Mouse (Mus musculus) myocyte (in vitro differentiated cells): ENCODE measurements around the gene Zhx3. TPM values are rescaled to one million over a fixed set of nuclear protein-coding genes. Genes with fewer than 3 reads are reported as not detected.

ENCODE experiments used
- H3K27me3 ChIP-seq: one replicate; pipeline ENCODE4 v1.6.1; 2011; ENCODE audit not compliant: control insufficient read depth, insufficient read depth, insufficient read length
- H3K36me3 ChIP-seq: one replicate; pipeline ENCODE4 v1.6.1; 2011; ENCODE audit not compliant: control insufficient read depth, insufficient read depth
- H3K4me2 ChIP-seq: one replicate; pipeline ENCODE4 v1.6.1; 2011; ENCODE audit warnings: low read depth, control low read depth
- H3K4me3 ChIP-seq: one replicate; pipeline ENCODE4 v1.5.1; 2011; ENCODE audit warnings: mild to moderate bottlenecking, control low read depth, moderate library complexity
- H3K79me2 ChIP-seq: one replicate; pipeline ENCODE4 v1.6.1; 2011; ENCODE audit not compliant: control insufficient read depth, insufficient read depth
- H3ac ChIP-seq: one replicate; pipeline ENCODE4 v1.6.1; 2011; ENCODE audit not compliant: control insufficient read depth, insufficient read length
- CEBPB ChIP-seq: IDR thresholded peaks from 2 replicates; pipeline ENCODE4 v1.6.1; 2011; ENCODE audit warnings: mild to moderate bottlenecking, moderate library complexity; ENCODE audit not compliant: poor library complexity, insufficient read depth, severe bottlenecking
- E2F4 ChIP-seq: IDR thresholded peaks from one replicate; pipeline ENCODE4 v1.6.1; 2011; ENCODE audit warnings: mild to moderate bottlenecking, control low read depth, moderate library complexity; ENCODE audit not compliant: insufficient read depth
- MAX ChIP-seq: IDR thresholded peaks from one replicate; pipeline ENCODE4 v1.6.1; 2011; ENCODE audit warnings: low read depth, mild to moderate bottlenecking, control low read depth
- MYOD1 ChIP-seq, 3 experiments: IDR thresholded peaks; one replicate each; pipeline ENCODE4 v1.6.1; 2011; ENCODE audit warnings: control low read depth in 2 of 3, low read depth in 2 of 3, mild to moderate bottlenecking in 2 of 3, moderate library complexity in 1 of 3; ENCODE audit not compliant: insufficient read length in 2 of 3, control insufficient read depth in 1 of 3
- MYOG ChIP-seq, 3 experiments: IDR thresholded peaks; one replicate each; pipeline ENCODE4 v1.6.1; 2011; ENCODE audit warnings: control low read depth in 2 of 3, low read depth in 2 of 3, mild to moderate bottlenecking in 2 of 3; ENCODE audit not compliant: insufficient read length in 2 of 3, control insufficient read depth in 1 of 3, insufficient read depth in 1 of 3
- POLR2A ChIP-seq: IDR thresholded peaks from one replicate; pipeline ENCODE4 v1.6.1; 2011; ENCODE audit warnings: low read depth, mild to moderate bottlenecking, control low read depth, moderate library complexity; ENCODE audit not compliant: insufficient read length
- POLR2AphosphoS2 ChIP-seq: IDR thresholded peaks from one replicate; pipeline ENCODE4 v1.6.1; 2011; ENCODE audit warnings: low read depth, control low read depth; ENCODE audit not compliant: insufficient read length
- REST ChIP-seq: IDR thresholded peaks from one replicate; pipeline ENCODE4 v1.6.1; 2011; ENCODE audit warnings: mild to moderate bottlenecking, control low read depth, moderate library complexity; ENCODE audit not compliant: insufficient read depth, insufficient read length
- SRF ChIP-seq: IDR thresholded peaks from one replicate; pipeline ENCODE4 v1.6.1; 2011; ENCODE audit warnings: low read depth; ENCODE audit not compliant: control insufficient read depth, insufficient read length
- TCF12 ChIP-seq: IDR thresholded peaks from one replicate; pipeline ENCODE4 v1.6.1; 2011; ENCODE audit warnings: mild to moderate bottlenecking, control low read depth; ENCODE audit not compliant: poor library complexity, insufficient read depth, severe bottlenecking
- TCF3 ChIP-seq: IDR thresholded peaks from one replicate; pipeline ENCODE4 v1.6.1; 2011; ENCODE audit warnings: low read depth, control low read depth; ENCODE audit not compliant: insufficient read length
- USF1 ChIP-seq: IDR thresholded peaks from one replicate; pipeline ENCODE4 v1.6.1; 2011; ENCODE audit warnings: low read depth, mild to moderate bottlenecking, control low read depth, moderate library complexity
- polyA plus RNA-seq: library from polyadenylated mRNA; unstranded; fragments of >200 nt; fragmentation: generic; extraction: Trizol; gene quantifications from one replicate; pipeline ENCODE4 v1.2.1, GENCODE M21; 2012; ENCODE audit warnings: missing spikeins

Zhx3 gene
- polyA plus RNA-seq, 1 experiment: 6.1 TPM

GRCm38 (mm10) chr2:160729436-160729835 lies 143.4 kb downstream of the Zhx3 start:
- Histone ChIP-seq H3K4me2 (no peak overlapping the region), H3ac (no peak overlapping the region), H3K4me3 (no peak overlapping the region), H3K27me3 (no peaks in the 10 kb centered on the region), H3K79me2 (peaks cover 27% of the 10 kb centered on the region), H3K36me3 (peaks cover 12% of the 10 kb centered on the region)
- TF ChIP-seq USF1 (no peak), SRF (no peak), MAX (no peak), TCF12 (no peak), MYOD1 (IDR thresholded peaks at IDR 0.05; ENCODE audit: control insufficient read depth in 1 of 3, insufficient read length in 2 of 3, low read depth in 2 of 3) (no peak), REST (no peak), POLR2A (no peak), MYOG (IDR thresholded peaks at IDR 0.05; ENCODE audit: control insufficient read depth in 1 of 3, insufficient read depth in 1 of 3, insufficient read length in 2 of 3, low read depth in 2 of 3) (no peak), TCF3 (no peak), POLR2AphosphoS2 (no peak), E2F4 (no peak), CEBPB (no peak)

GRCm38 (mm10) chr2:160728972-160729371 lies 143.8 kb downstream of the Zhx3 start:
- Histone ChIP-seq H3K4me2 (no peak overlapping the region), H3K4me3 (no peak overlapping the region), H3ac (no peak overlapping the region), H3K27me3 (no peaks in the 10 kb centered on the region), H3K79me2 (peaks cover 23% of the 10 kb centered on the region), H3K36me3 (peaks cover 17% of the 10 kb centered on the region)
- TF ChIP-seq USF1 (no peak), TCF12 (no peak), POLR2AphosphoS2 (peak; percentile 25), POLR2A (no peak), REST (no peak), SRF (no peak)

- Histone ChIP-seq H3ac (no peak overlapping the region), H3K4me3 (no peak overlapping the region), H3K27me3 (no peaks in the 10 kb centered on the region), H3K4me2 (no peak overlapping the region), H3K79me2 (no peaks in the 10 kb centered on the region), H3K36me3 (peaks cover 42% of the 10 kb centered on the region)
- TF ChIP-seq E2F4: no peak
- TF ChIP-seq POLR2AphosphoS2: peak; percentile 80
Measured at GRCm38 (mm10) chr2:160725877-160726864, 146.6 kb downstream of the Zhx3 start.

GRCm38 (mm10) chr2:160724536-160724935 lies 148.3 kb downstream of the Zhx3 start:
- Histone ChIP-seq H3K36me3 (peaks cover 58% of the 10 kb centered on the region), H3K4me2 (no peak overlapping the region), H3K4me3 (no peak overlapping the region), H3ac (no peak overlapping the region), H3K79me2 (no peaks in the 10 kb centered on the region), H3K27me3 (no peaks in the 10 kb centered on the region)
- TF ChIP-seq REST (no peak), SRF (no peak)

- Histone ChIP-seq H3K36me3 (peaks cover 65% of the 10 kb centered on the region), H3K79me2 (no peaks in the 10 kb centered on the region), H3K4me2 (no peak overlapping the region), H3ac (no peak overlapping the region), H3K27me3 (no peaks in the 10 kb centered on the region), H3K4me3 (no peak overlapping the region)
- no peak for TF ChIP-seq TCF3
- TF ChIP-seq MYOG (IDR thresholded peaks at IDR 0.05; ENCODE audit: control insufficient read depth in 1 of 3, insufficient read depth in 1 of 3, insufficient read length in 2 of 3, low read depth in 2 of 3): no peak
- no peak for TF ChIP-seq MYOD1 (IDR thresholded peaks at IDR 0.05; ENCODE audit: control insufficient read depth in 1 of 3, insufficient read length in 2 of 3, low read depth in 2 of 3)
- no peak for TF ChIP-seq MAX
- no peak for TF ChIP-seq SRF
- no peak for TF ChIP-seq CEBPB
- TF ChIP-seq POLR2AphosphoS2: no peak
- TF ChIP-seq POLR2A: no peak
- no peak for TF ChIP-seq TCF12
- no peak for TF ChIP-seq E2F4
- no peak for TF ChIP-seq USF1
- TF ChIP-seq REST: no peak
Measured at GRCm38 (mm10) chr2:160723613-160724375, 149.0 kb downstream of the Zhx3 start.
